Mouse (Mus musculus): ENCODE measurements around the gene Tmcc3.

Gene Tmcc3

DNA sequence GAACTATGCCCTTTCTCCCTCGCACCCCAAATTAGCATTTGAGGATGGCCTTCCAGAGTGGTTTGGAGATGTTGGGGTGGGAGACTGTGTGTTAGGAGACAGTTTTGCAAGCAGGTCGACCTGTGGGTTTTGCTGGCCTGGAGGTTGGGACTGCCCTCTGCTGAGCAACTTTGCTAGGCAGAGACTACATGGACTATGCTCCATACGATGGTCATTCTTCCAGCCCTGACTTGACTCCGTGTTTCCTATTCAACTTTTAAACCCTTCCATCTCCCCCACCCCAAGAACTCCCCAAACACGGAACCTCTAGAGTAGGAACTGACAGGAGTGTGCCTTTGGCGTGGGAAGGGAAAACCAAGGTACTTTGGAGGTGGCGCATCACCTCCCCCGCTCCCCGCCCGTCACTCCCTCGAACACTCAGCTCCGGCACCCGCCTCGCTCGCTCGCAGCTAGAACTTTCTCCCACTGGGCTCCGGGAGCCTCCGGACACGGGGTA, at the start of gene Tmcc3:
Gene Tmcc3 (plus strand): TSS at position 439 of the 496 bp plus-strand sequence.
- no peak for DNase-seq (ENCODE audit: extremely low read depth, insufficient read length, low spot score)

DNA sequence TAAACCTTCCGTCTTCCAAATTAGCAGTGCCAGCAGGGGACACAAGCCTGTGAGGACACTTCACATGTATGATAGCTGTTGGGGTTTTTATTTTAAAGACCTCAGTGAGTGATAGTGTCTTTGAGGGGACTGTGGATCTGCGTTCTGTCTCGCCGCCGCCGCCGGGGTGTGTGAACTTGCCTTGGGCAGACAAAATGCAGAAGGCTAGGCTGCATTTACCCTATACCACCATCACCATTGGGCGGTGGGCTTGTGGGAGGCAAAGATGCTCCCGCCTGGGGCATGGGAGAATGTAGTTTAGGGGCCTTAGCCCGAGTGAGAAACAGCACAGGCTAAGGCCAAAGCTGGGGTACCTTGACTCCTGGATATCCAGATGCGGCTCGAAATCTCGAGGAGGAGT, 49.1 kb upstream of the Tmcc3 start:
- no peak for DNase-seq (ENCODE audit: extremely low read depth, insufficient read length, low spot score)

DNA sequence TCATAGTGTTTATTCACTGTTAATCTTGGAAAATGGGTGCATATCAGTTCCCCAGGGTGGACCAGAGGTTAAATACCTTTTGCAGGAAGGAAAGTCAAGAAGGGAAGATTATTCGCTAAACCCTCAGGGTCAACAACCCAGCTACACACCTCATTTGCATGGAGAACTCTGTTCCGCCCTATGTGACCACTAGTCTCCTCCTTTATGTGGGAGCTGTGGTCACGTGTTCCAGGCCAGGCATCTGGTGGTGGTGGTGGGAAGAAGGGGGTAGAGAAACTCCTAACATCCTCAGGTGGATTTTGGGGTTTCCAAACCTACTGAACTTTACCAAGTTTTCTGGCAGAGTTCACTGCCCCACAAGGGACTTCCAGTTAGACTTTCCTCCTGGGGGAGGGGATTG, 48.5 kb upstream of the Tmcc3 start:
- DNase-seq (ENCODE audit: extremely low read depth, insufficient read length, low spot score): no peak

DNA sequence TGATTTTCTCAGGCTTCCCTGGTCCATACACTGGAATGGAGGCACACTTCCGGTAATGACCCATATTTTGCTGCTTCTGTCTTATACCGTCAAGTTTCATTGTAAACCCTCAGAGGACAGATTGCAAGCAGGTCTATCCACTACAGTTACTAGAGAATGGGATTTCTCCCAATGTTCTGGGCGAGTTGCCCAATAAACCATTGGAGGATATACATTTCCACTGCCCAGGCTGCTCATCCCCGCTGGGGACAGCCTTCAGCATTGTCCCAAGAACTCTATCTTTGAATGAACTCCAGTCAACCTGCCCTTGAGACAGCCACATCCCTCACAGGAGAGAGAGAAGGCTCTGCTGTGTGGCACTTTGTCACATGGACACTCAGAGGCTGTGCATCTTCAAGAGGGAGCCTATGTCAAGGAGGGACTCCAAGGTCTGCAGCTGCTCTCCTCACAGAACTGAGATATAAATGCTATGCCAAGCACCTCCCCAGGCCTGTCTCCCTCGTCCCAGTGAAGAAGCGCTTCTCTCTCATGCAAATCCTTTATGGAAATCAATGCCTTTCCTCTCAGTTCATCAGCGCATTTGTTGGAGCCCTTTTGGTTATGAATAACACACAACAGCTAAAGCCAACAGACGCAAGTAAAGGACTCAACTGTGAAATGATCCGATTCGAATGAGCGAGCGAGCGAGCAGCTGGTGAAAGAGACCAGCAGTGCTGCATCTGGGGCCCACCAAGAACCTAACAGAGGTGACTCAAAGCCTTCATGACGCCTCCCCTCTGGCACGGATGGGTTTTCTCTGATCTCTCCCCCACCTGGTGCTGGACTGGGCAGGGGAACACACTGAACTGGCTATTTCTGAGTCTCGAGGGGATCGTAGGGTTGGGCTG, 45.9 kb upstream of the Tmcc3 start:
- no peak for DNase-seq (ENCODE audit: extremely low read depth, insufficient read length, low spot score)

DNA sequence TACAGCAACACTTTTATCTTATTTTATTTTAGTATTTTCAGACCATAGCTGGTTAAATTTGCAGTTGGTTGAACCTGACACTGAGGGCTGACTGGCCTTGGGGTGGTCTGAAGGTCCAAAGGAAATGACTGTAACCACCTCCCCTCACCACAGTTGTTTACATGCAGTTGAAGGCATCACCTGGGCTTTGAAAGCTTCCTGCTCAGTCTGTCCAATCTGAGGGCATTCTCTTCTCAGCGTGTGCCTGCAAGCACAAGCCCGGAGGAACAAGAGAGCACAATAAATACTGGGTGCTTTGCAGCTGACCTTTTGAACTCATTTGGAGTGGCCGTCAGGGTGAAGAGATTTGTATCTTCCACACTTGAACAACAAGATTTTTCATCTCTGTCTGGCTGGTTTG, 36.4 kb upstream of the Tmcc3 start:
- no peak for DNase-seq (ENCODE audit: extremely low read depth, insufficient read length, low spot score)

DNA sequence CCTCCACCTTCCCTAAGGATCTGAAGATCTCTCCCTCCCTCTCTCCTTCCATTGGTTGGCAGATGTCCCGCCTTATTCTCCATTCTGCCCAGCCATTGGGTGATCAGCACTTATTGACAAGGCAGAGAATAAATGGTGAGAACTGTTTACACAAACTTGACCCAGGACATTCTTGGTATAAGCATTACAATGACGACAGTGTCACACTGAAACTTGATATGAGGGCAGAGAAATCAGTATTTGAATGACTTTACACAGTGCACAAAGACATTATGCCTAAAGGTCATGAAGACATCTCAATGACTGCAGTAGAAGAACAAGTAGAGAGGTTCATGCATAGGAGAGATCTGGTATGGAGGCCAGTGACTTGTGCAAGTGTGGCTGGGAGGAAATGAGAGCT, 35.2 kb upstream of the Tmcc3 start:
- DNase-seq (ENCODE audit: extremely low read depth, insufficient read length, low spot score): no peak

DNA sequence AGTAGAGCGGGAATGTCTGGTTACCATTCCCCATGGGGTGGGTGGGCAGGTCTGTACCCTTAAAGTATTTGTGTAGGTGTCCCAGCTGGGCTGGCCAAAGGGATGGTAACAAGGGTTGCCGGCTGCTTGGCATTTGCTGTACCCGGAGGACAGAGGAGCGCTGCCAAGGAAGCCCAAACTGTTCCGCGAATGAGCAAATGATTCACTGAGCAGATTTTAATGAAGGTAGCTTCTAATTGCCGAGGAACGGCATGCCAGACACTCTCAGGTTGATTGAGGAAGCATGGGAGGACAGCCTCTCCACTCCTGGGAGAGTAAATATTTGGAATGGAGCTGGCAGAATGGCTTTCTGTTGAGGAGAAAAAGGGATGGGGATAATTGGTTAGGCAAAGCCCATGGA, 29.6 kb upstream of the Tmcc3 start:
- no peak for DNase-seq (ENCODE audit: extremely low read depth, insufficient read length, low spot score)

DNA sequence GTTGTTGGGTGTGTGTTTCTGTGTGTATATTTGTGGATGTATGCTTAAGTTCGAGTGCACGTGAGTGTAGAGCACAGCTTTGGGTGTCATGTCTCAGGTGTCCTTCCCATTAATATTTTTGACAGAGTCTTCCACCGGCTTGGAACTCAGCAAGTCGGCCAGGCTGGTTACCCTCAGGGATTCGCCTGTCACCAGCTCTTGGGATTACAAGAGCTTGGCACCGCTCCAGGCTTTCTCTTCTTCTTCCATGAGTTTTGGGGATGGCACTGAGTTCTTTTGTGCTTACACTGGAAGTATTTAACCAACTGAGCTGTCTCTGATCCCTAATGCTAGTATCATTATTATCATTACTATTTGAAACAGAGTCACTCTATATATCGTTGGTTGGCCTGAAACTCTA, 29.0 kb upstream of the Tmcc3 start:
- DNase-seq (ENCODE audit: extremely low read depth, insufficient read length, low spot score): no peak

DNA sequence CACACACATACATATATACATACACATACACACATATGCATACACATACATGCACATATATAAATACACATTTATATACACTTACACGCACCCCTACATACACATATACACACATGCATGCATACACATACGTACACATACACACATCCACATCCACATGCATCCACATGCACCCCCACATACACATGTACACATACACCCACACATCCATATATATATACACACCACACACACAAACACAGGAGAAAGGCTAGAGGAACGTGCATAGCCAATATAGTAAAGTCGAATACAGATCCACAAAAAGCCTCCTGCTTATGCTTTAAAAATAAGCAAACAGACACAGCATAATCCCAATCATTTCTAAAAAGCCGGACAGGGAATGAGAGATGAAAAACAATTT, 17.3 kb upstream of the Tmcc3 start:
- no peak for DNase-seq (ENCODE audit: extremely low read depth, insufficient read length, low spot score)

DNA sequence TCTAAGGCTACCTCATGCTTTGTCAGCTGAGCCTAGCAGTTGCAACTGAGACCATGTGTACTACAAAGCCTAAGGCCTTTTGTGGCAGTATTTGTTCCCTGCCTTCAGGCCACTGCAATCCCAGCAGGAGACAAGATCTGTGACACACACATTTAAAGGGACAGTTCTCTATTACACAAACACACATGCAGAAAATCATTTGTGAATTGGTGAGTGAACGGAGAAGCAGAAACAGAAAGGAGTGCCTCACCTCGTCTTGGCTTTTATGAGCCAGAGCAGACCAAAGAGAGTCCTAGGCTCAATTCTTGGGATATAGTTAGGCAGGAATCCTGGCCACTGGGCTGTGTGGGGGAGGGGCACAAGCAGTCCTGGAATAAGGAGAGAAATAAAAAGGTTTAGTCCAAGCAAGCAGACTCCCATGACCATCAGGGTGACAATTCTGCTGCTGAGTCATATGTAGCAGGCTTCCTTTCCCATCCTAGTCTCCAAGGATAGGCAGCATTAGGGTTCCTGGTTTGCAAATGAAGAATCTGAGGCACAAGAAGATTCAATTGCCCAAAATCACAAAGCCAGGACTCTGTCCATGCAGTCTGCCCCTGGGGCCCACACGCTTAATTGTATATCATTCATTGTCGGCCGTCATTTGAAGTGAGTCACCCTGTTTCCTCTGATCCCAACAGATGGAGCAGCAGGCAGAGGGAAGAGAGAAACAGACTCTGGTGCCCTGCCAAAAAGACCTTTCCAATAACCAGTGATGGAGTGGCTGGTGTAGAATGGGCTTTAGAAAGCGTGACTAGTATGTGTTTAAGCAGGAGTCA, 16.6 kb upstream of the Tmcc3 start:
- DNase-seq (ENCODE audit: extremely low read depth, insufficient read length, low spot score): no peak

DNA sequence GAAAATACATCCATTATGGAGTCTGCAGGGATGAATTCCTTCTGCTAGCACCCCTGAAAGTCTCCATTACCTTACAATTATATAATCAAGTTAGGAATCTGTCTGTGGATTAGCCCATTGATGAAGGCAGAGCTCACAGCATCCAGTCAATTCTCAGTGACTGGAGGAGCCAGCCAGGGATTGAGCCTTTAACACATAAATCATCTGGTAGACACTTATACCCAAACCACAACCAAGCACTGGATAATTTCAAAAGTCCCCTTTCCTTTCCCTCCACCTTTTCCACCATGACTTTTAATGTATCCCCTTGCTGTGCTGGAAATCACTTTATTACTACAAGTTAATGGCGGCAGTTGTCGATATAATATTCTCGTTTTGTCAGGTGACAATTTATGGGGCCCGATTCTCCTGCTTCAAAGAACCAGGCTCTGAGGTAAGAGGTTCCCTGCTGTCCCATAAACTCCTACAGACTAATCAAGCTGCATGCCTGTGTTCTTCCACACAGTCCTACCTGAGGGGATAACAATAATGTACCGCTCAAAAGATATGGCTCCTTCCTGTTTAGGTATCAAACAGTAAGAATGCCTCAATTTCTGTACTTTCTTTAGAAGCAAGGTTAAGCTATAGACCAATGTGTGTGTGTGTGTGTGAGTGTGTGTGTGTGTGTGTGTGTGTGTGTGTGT, 15.7 kb upstream of the Tmcc3 start:
- DNase-seq (ENCODE audit: extremely low read depth, insufficient read length, low spot score): no peak

DNA sequence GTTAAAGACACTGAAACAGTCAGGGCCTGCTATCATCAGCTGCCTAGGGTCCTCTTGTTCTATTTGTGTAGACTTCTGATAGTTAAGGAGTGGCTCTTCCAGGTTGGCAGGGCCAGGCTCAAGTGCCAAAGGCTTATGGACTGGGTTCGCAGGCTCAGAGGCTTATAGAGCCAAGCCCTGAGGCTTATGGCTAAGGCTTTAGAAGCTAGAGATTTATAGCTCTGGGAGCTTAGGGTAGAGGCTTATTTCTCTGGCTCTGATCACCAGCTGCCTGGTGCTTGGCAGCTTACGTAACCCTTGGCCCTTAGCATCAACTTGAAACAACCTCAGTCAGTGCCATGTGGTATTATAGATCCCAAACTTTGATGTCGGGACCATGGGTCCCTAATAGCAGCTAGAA, 13.3 kb upstream of the Tmcc3 start, which contains the start of gene Gm4792:
Gene Gm4792 (minus strand): TSS at position 233 of the 400 bp plus-strand sequence.
- no peak for DNase-seq (ENCODE audit: extremely low read depth, insufficient read length, low spot score)

DNA sequence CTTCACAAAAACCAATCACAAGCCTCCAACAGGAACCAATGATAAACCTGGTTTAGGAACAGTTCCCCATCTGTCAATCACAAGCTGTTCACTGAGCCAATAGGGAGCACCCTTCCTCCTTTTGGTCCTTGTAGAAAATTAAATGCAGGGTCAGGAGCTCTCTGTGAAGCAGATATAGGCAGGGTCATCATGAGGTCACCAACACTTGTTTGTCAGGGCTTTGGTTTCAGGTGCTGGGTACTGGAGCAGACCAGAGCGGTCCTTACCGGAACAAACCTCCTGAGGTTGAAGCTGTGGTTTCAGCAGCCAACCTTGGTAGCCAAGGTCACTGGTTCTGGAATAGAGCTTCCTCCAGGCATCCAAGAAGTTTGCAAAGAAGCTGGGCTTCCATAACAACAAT, 12.4 kb upstream of the Tmcc3 start:
- DNase-seq (ENCODE audit: extremely low read depth, insufficient read length, low spot score): no peak

DNA sequence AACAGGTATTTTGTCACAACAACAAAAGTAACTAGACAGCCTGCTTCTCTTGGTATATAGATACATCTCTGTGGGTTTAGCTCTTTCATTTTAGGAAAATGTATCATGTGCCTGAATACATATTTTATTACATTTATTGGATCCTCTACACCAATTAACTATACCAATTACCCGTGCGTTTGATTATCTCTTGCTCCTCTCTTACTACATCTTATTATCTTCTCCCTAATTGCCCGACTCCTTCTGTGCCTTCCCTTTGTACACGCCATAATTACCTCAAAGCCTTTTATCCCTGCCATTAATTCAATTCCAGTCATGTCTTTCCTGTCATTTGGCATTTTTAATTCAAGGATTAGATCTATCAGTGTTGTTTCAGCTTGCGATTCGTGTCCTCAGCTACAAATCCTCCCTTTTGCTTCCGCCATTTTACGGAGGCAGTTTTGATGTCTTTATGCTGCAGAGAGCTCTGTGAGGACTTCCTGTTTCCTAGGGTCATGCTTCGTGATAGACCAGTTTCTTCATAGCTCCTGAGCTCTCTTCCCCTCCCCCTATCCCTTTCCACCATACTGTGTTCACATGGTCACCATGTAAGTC, 7.6 kb upstream of the Tmcc3 start:
- no peak for DNase-seq (ENCODE audit: extremely low read depth, insufficient read length, low spot score)

DNA sequence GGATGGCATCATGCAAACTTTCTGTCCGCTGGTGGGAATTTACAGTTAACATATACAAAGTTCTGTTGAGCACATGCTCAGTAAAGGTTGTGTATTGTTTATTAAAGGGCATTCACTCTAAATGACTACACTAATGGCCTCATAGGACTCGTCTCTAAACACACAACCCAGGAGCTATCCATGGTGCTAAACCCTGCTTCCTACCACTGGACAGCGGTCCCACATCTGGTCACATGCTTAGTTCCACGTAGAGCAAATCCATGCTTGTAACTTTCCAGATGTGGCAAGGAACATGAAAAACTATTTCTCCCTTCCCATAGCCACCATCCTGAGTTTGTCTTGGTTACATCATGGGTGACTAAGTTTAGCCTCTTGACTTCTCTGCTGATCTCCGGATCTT, 6.2 kb upstream of the Tmcc3 start:
- no peak for DNase-seq (ENCODE audit: extremely low read depth, insufficient read length, low spot score)

DNA sequence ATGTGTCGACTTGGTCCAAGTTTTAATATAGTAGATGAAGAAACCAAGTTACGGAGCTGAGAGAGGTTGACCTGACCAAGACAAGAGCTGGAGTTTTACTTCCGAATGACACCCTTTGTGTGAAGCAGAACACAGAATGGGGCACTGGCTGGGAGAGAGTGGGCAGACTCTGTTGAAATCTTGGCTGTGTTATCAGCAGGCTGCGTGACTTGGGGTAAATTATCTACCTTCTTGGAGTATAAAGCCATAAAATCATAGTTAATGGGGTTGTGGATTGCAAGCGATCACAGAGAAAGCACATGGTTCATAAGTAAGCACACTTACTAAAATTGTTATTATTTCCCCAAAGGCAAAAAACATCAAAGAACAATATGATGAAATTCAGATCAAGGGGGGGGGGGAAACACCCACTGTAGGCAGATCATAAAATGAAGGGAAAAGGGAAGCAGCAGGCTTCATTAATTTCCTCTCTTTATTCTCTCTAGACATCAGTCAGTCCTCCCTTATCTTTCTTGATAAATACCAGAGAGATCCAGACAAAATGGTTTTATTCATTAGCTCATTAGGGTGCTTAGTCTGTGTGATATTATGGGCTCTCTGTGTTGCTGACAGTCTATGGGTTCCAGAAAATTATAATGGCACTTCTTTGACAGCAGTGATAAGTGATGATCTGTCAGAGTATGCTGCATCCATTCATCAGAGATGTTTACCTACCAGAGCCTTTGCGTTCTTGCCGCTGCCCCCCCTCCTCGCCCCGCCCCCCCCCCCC, 1.1 kb upstream of the Tmcc3 start:
- DNase-seq (ENCODE audit: extremely low read depth, insufficient read length, low spot score): no peak

DNA sequence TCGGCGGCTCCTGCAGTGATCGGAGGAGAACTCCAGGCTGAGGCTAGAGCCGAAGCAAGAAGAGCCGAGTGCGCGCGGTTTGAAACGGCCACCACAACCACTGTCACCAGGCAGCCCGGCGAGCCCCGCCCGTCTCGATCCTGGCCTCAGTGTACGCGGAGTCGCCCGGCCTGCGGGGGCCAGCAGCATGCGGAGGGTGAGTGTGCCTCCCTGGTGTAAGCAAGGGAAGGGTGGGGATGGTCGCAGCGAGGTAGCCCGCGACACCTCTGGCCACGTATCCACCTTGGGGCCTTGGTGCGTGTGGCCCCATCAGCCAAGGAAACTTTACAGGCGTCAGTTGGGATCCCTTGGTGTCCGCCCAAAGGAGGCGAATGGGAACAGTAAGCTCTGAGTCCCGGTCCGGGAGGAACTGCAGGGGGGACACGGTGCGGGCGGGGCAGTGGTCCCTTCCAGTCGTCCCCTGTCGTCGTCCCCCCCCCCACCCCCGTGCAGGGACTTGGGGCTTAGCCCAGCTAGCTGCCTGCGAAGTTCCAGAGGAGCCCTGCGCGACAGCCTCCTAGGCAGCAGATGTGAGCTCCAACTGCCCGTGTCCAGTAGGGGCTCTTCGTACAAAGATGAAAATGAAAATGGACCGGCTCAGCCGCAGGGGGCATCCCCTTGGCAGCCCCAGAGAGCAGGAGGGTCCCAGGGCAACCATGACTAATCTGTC, 412 bp downstream of the Tmcc3 start:
- DNase-seq (ENCODE audit: extremely low read depth, insufficient read length, low spot score): no peak

DNA sequence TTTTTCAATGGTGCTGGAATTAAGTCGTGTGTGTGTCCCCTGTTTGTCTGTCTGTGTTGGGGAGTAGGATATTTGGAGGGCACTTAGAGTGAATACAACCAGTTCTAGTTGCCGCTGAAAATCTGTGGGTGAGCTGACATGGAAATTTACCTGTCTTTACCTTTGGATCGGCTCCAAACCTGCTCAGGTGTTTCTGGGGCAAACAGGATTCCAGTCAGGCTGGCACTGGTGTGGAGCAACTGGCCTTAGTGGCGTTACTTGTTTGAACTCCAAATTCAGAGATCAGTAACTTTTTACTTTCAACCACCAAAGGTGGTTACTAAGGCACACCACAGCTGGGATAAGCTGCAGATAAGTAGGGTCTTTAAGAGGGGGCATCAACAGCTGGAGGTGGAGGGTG, 1.4 kb downstream of the Tmcc3 start:
- no peak for DNase-seq (ENCODE audit: extremely low read depth, insufficient read length, low spot score)

DNA sequence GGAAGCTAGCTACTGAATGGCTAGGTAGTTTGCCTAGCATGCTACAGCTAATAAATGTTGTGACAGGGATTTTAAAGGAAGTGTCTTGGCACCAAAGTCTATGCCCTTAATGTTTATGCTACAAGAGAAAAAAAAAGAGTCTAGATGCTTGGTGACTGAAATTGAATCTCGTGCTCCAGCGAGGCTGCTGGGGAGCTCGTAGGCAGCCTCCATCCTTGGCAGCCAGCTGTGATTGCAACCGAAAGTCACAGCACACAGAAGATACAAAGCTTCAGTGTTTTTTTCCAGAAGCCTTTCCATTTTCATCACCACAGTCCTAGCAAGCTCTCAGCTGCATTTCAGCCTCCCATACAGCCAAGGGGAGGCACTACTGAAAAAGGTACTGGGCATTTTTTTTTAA, 6.8 kb downstream of the Tmcc3 start:
- DNase-seq (ENCODE audit: extremely low read depth, insufficient read length, low spot score): no peak
